Mouse (Mus musculus) cerebellum, adult 2 months (tissue): Measurements from ENCODE around the gene Ap1ar.

Experiments used
- CTCF ChIP-seq: fragments of 200-500 bp; IDR thresholded peaks from 2 replicates; pipeline ENCODE4 v1.5.1; 2011; ENCODE audit warnings: low read depth, mild to moderate bottlenecking, control low read depth, low read length, moderate library complexity, borderline replicate concordance; ENCODE audit not compliant: insufficient read depth
- POLR2A ChIP-seq: fragments of 200-500 bp; IDR thresholded peaks from 2 replicates; pipeline ENCODE4 v1.6.1; 2011; ENCODE audit warnings: low read length, control low read depth, borderline replicate concordance; ENCODE audit not compliant: insufficient read depth

DNA sequence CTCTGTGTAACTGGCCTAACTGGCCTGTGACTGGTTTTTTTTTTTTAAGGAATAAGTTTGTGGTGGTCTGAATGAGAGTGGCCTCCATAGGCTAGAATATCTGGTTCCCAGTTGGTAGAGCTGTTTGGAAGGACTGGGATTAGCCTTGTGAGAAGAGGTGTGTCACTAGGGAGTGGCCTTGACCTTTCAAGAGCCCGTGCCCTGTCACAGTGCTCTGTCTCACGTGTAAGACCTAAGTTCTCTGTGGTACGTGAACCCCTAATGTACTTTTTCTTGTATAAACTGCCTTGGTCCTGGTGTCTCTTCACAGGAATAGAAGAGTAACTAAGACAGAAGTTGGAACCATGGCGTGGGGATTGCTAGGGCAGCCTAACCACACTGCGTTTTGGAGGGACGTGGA is 31.3 kb downstream of the Ap1ar start:
- TF ChIP-seq POLR2A (no peak), CTCF (no peak)
